Mouse (Mus musculus) brain, embryonic 18.5 days (tissue): ENCODE measurements around the gene Olfr125.

Experiments
- DNase-seq: peaks from one replicate; pipeline ENCODE4 v3.0.0-alpha.2; 2012; ENCODE audit warnings: low read depth, low spot score

The Olfr125 gene

DNA sequence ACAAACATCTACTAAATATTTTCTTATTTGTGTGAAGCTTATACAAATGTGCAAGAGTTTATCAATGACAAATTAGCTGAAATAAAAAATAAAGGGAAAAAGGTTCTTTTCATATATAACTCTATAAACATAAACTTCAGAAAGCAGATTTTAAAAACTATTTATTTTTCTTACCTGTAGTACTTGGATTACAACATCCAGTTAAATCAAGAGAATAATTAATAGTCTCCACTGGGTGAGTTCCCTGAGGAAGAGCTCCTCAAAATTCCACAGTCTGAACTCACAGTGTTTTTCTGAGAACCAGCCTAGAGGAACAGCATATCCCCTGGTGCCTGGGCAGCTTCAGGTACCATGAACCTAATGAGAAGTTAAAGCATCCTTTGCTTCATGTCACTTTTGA is at the start of gene Olfr125:
Gene Olfr125 (plus strand): TSS at position 301 of the 400 bp plus-strand sequence.
- no peak for DNase-seq

- DNase-seq, result no peak
Measured at GRCm38 (mm10) chr17:37793229-37793628, 39.5 kb upstream of the Olfr125 start, which contains the start of gene Olfr123. Olfr123 (plus strand) TSS chr17:37793529.

DNA sequence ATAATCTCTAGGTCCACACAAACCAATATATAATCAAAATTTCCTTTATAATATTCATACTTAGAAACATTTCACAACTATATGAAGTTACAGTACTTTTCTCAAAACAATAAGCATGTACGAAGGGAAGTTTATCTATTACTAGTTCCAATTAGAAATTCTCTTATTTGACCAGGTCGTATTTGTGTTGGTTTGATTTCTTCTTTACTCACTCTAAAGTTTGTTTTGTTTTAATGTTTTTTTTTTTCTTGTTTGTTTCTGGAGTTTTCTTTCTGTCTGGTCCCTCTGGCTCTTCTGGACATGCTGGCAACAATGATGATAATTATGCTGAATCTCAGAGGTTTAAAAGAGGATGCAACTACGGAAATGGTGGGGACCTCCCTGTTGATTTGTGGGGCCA is 33.2 kb upstream of the Olfr125 start, which contains the start of gene Olfr124:
Gene Olfr124 (plus strand): TSS at position 301 of the 400 bp plus-strand sequence.
- DNase-seq, result no peak

DNA sequence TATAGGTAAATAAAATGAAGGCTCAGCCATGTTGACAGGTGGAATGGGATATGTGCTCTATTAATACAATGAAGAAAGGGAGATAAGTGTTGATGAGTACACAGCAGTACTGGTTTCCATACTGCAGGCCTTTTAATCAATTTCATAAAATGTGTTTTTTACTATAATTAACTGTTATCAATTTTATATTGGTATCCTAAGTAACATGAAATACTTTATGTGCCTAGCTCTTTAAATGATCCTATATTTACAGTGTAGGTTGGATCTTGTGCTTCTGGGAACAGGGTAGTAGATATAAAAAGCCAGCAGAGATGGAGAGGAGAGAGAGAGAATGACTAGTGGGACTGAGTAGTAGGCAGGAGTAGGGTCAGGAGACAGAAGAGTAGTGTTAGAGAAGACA is 14.4 kb downstream of the Olfr125 start, which contains the start of gene Olfr126:
Gene Olfr126 (plus strand): TSS at position 301 of the 400 bp plus-strand sequence.
- no peak for DNase-seq

DNA sequence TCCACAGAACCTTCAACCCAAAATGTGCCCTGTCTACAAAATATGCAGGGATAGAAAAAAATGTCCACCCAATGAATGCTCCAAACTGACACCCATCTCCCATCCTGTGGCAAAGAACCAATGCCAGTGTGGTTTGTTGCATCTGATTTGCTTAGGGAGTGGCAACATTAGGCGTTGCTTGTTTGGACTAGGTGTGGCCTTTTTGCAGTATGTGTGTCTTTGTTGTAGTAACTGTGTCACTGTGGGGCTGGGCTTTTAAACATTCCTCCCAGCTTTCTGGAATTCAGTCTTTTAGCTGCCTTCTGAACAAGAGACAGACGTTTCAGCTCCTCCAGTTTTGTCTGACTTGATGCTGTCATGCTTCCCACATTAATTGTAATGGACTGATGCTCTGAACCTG is 31.2 kb downstream of the Olfr125 start:
- DNase-seq, result no peak

- DNase-seq, result no peak
Measured at GRCm38 (mm10) chr17:37869676-37870205, 37.0 kb downstream of the Olfr125 start.

DNA sequence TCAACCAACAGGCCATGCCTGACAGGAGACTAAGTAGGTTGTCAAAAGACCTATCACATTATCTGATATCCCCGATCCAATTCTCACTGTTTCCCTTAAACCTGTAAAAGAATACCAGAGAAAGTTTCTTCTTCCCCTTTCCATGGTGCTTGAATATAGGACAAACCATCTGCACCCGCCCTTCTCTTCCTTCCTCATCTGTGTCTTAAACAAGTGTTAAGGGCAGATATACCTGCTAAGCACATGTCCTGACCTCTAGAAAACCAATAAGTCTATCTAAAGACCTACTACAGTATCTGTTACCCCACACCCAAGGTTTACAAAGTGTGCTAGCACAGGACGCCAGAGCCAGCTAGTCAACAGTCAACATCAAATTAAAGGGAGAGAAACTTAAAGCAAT is 41.1 kb downstream of the Olfr125 start:
- no peak for DNase-seq
